ENCODE assay signal across 26 mouse cellular contexts in genomic region chr1:90926030-90926429, GRCm38 (mm10). TPM values are rescaled to one million over a fixed set of nuclear protein-coding genes. Genes with fewer than 3 reads are reported as not detected.
DNase-seq lines count a peak whose midpoint lies in the region; ATAC-seq and TF ChIP-seq lines count a peak whose summit lies in the region.
"Had no signal": no experiment of that assay in that cellular context is flagged by ENCODE, and none has a peak within 500 bp of the region (broad histone marks: within the 10 kb centered on the region; RNA-seq: fewer than 3 reads in every experiment).

No protein-coding gene starts in this region.

- TF ChIP-seq CTCF in midbrain, postnatal 0 days (IDR thresholded peaks at IDR 0.05): no peak

- 71% methylated on average over 4 of the region's 4 CpGs for WGBS in midbrain, postnatal 0 days
- WGBS in midbrain, embryonic 14.5 days: 87% methylated on average over 4 of the region's 4 CpGs

- peak; percentile 77 to 79 for DNase-seq in cerebellum, postnatal 14 days
- DNase-seq in cerebellum, adult 18-20 months: no peak
- peak; percentile 15 for DNase-seq in kidney, postnatal 14 days
- no peak for DNase-seq in kidney, adult 18-20 months
- DNase-seq in midbrain, postnatal 0 days (ENCODE audit: low spot score): peak; percentile 61
- no peak for DNase-seq in midbrain, embryonic 14.5 days
- peak; percentile 22 for DNase-seq in telencephalon, adult 2 months (ENCODE audit: low read depth, low spot score)
- DNase-seq in heart, postnatal 25 days (ENCODE audit: low spot score): no peak
- DNase-seq: adrenal gland, adult 8-10 months; cerebellum, adult 8-10 months; liver, postnatal 0 days; thymus, postnatal 25 days had no signal

- no peaks in the 10 kb centered on the region for H3K36me3 ChIP-seq in midbrain, postnatal 0 days (ENCODE audit: insufficient read depth, low read length)
- H3K36me3 ChIP-seq in midbrain, embryonic 14.5 days (ENCODE audit: control insufficient read depth, insufficient read depth, low read length): no peaks in the 10 kb centered on the region
- H3K36me3 ChIP-seq: heart, embryonic 15.5 days; midbrain, embryonic 12.5 days had no signal

- no peak overlapping the region for H3K27ac ChIP-seq in midbrain, postnatal 0 days (ENCODE audit: low read depth, low read length)
- no peak overlapping the region for H3K27ac ChIP-seq in midbrain, embryonic 14.5 days (replicated peaks; ENCODE audit: low read depth, low read length)
- H3K27ac ChIP-seq: heart, embryonic 15.5 days; layer of hippocampus, adult 2 months; macrophage; midbrain, embryonic 12.5 days had no signal

- peaks cover 4% of the 10 kb centered on the region; the same call in 1 of the 2 replicates for H3K27me3 ChIP-seq in midbrain, postnatal 0 days (ENCODE audit: insufficient read depth, low read length)
- H3K27me3 ChIP-seq in midbrain, embryonic 14.5 days (ENCODE audit: control insufficient read depth, insufficient read depth, low read length): no peaks in the 10 kb centered on the region
- H3K27me3 ChIP-seq: heart, embryonic 15.5 days had no signal

- no peaks in the 10 kb centered on the region for H3K9me3 ChIP-seq in midbrain, postnatal 0 days (ENCODE audit: low read length)
- no peaks in the 10 kb centered on the region for H3K9me3 ChIP-seq in midbrain, embryonic 14.5 days (ENCODE audit: control insufficient read depth, low read length)
- H3K9me3 ChIP-seq: heart, embryonic 15.5 days; midbrain, embryonic 12.5 days had no signal

- no peak for ATAC-seq in midbrain, postnatal 0 days (ENCODE audit: low FRiP score)
- no peak for ATAC-seq in midbrain, embryonic 14.5 days (ENCODE audit: low FRiP score, low TSS enrichment)
- ATAC-seq: forebrain, embryonic 16.5 days; liver, postnatal 0 days had no signal

- no peak overlapping the region for H3K9ac ChIP-seq in midbrain, postnatal 0 days (replicated peaks; ENCODE audit: low read length, poor library complexity, severe bottlenecking)
- no peak overlapping the region for H3K9ac ChIP-seq in midbrain, embryonic 14.5 days (replicated peaks; ENCODE audit: low read length)
- H3K9ac ChIP-seq: heart, embryonic 15.5 days; liver, postnatal 0 days; midbrain, embryonic 12.5 days had no signal

- no peak overlapping the region for H3K4me3 ChIP-seq in midbrain, postnatal 0 days (ENCODE audit: low read depth, low read length)
- no peak overlapping the region for H3K4me3 ChIP-seq in midbrain, embryonic 14.5 days (replicated peaks; ENCODE audit: low read depth, low read length)
- H3K4me3 ChIP-seq: erythroblast, embryonic 14.5 days; heart, embryonic 15.5 days; layer of hippocampus, adult 2 months; midbrain, embryonic 12.5 days had no signal

- intact Hi-C loops in heart, postnatal 25 days (cut with DNase I): loop anchor here (5.0 kb wide), 1 partner anchor 311 kb away; no protein-coding TSS in a partner anchor

- no peak overlapping the region for H3K4me2 ChIP-seq in midbrain, postnatal 0 days (ENCODE audit: low read depth, low read length, poor library complexity, severe bottlenecking)
- no peak overlapping the region for H3K4me2 ChIP-seq in midbrain, embryonic 14.5 days (ENCODE audit: low read length)
- H3K4me2 ChIP-seq: heart, embryonic 15.5 days; midbrain, embryonic 12.5 days had no signal

- H3K4me1 ChIP-seq in midbrain, postnatal 0 days (ENCODE audit: insufficient read depth, low read length): no peaks in the 10 kb centered on the region
- 0 out of 2 replicates have a peak, but pooled peaks cover 3% of the 10 kb centered on the region for H3K4me1 ChIP-seq in midbrain, embryonic 14.5 days (ENCODE audit: control insufficient read depth, insufficient read depth, low read length)

RNA-seq across cellular contexts. Expression of gene Mlph, which starts 11.1 kb away (rescaled TPM):
- 0.27 TPM in 1 of 2 replicates, not detected in the other for total RNA-seq in midbrain, postnatal 0 days (2014; rRNA removed)
- polyA plus RNA-seq in midbrain, postnatal 0 days (2015; fragmentation: Nextera tagmentation; extraction: Ambion mirVana): 0.35 and 0.39 TPM in 2 replicates
- polyA plus RNA-seq in midbrain, embryonic 14.5 days (2014; fragmentation: Nextera tagmentation; extraction: Ambion mirVana): 0.12 and 0.42 TPM in 2 replicates
- total RNA-seq in heart, postnatal 25 days (2021): under 1 TPM; 0.87 to 0.99 TPM
- total RNA-seq: granulocyte monocyte progenitor cell, adult 5-6 weeks; neutrophil, adult 5-6 weeks had no signal
- polyA plus RNA-seq: erythroblast, embryonic 14.5 days; hindbrain, embryonic 11.5 days had no signal

RNA-seq across cellular contexts. Expression of gene Prlh, which starts 26.9 kb away (rescaled TPM):
- total RNA-seq in midbrain, postnatal 0 days (2014; rRNA removed): not detected in 2 replicates
- not detected in 2 replicates for polyA plus RNA-seq in midbrain, postnatal 0 days (2015; fragmentation: Nextera tagmentation; extraction: Ambion mirVana)
- not detected in 2 replicates for polyA plus RNA-seq in midbrain, embryonic 14.5 days (2014; fragmentation: Nextera tagmentation; extraction: Ambion mirVana)
- not detected for total RNA-seq in heart, postnatal 25 days (2021)
- total RNA-seq: adrenal gland, adult 8-10 months; granulocyte monocyte progenitor cell, adult 5-6 weeks; layer of hippocampus, adult 2 months; left cerebral cortex, adult 8-10 months; neutrophil, adult 5-6 weeks had no signal
- polyA plus RNA-seq: forebrain, embryonic 16.5 days; heart, embryonic 15.5 days; hindbrain, embryonic 11.5 days; intestine, embryonic 14.5 days; kidney, embryonic 14.5 days; limb, embryonic 14.5 days; liver, postnatal 0 days; macrophage; midbrain, embryonic 12.5 days; testis, adult 2 months had no signal

RNA-seq across cellular contexts. Expression of gene Rab17, which starts 43.4 kb away (rescaled TPM):
- not detected in 2 replicates for total RNA-seq in midbrain, postnatal 0 days (2014; rRNA removed)
- polyA plus RNA-seq in midbrain, postnatal 0 days (2015; fragmentation: Nextera tagmentation; extraction: Ambion mirVana): 0.26 and 0.37 TPM in 2 replicates
- 0.30 TPM in 1 of 2 replicates, not detected in the other for polyA plus RNA-seq in midbrain, embryonic 14.5 days (2014; fragmentation: Nextera tagmentation; extraction: Ambion mirVana)
- total RNA-seq in heart, postnatal 25 days (2021): 1 to 10 TPM; 2.1 to 3.2 TPM
- total RNA-seq: adrenal gland, adult 8-10 months; layer of hippocampus, adult 2 months; neutrophil, adult 5-6 weeks had no signal
- polyA plus RNA-seq: erythroblast, embryonic 14.5 days; hindbrain, embryonic 11.5 days; macrophage; midbrain, embryonic 12.5 days had no signal

Comparison
In these comparisons a context has a peak if more than half of its experiments do, and no peak if none do; other contexts are left out.
1. DNase-seq: peak in cerebellum, postnatal 14 days (2 of 2), kidney, postnatal 14 days (single experiment), midbrain, postnatal 0 days (single experiment) and telencephalon, adult 2 months (single experiment); none in cerebellum, adult 18-20 months (0 of 2), kidney, adult 18-20 months (single experiment), midbrain, embryonic 14.5 days (single experiment) and heart, postnatal 25 days (single experiment).